Mouse (Mus musculus) retina, adult 2 months (tissue): ENCODE measurements around the gene Preb.

Source experiments
- DNase-seq: peaks from one replicate; pipeline ENCODE4 v3.0.0-alpha.2; 2012; ENCODE audit warnings: low read depth, low spot score

The Preb gene

DNA sequence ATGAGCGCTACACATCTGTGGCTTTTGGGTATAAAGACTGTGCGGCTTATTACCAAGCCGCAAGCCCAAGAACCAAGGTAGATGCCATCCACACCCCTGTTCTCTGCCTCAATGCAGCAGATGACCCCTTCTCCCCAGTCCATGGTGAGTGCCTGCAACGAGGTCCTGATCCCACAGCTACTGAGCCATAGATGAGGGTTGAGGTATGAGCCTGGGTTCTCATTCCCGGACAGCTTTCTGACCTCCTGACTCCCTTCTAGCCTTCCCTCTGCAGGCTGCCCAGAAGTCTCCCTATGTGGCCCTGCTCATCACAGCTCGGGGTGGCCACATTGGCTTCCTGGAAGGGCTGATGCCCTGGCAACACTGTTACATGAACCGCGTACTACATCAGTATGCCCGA, 5.6 kb downstream of the Preb start:
- no peak for DNase-seq

DNA sequence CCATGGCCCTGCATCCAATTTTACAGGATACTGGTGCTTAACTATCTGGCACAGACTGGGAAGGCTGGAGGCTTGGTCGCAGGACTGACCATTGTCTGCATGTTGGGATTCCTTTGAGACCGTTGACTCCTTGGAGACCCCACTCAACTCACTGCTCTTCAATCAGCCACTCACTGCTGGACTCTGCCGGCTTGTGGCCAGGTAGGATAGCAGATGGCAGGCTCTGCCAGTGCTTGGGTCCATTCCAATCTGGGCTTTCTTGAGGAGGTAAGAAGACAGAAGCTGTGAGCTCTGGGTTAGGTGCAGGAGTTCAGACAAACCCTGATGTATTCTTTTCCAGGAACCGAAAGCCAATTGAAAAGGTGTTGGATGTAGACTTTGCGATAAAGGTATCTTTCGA, 6.1 kb downstream of the Preb start:
- no peak for DNase-seq

DNA sequence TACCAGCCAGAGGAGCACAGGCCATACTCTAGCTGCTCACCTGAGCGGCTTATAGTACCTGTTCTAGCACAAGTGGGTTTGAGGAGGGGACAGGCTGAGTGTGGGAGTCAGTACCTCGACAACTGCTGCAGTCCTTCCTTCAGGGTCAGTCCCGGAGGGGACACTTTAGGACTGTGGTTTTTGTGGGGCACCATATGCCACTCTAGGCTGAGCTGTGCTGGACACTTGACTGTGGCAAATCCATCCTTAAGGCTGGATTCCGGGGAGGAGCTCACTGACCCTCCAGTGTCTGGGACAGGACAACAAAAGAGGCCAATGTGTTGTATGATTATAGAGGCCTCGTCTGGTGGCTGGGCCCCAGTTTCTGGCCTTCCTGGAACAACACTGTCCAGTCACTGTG, 7.6 kb downstream of the Preb start:
- no peak for DNase-seq

DNA sequence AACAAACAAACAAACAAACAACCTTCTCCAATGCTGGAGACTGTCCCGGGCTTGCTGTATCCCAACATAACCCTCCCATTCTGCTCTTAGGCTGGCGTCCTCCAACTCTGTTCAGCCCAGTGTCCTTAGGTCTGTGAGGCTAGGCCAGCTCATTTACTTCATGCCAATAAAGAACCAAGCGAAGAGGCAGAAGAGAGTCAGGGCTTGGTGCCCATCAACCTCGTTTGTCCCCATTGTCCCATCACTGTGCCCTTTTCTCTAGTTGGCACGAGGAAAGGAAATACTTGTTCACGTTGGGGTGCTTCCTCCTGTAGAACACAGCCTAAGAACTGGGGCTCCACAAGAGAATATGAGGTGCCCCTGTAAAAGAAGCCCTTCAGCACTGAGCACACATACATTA, 8.5 kb downstream of the Preb start:
- no peak for DNase-seq

DNA sequence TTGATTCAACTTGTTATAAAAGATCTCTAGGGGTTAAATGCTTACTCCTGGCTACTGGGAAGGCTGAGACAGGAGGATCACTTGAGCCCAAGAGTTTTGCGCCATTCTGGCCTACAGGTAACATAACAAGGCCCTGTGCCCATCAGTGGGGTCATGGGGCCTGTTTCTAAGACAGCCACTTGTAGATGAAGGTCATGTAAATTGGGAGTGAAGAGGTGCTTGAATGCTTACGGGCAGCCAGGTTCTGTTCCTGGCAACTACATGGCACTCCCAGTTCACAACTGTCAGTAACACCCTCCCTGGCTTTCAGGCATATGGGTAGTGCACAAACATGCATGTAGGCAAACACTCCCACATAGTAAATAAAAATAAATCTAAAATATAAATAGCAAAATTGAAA, 9.2 kb downstream of the Preb start:
- DNase-seq, result no peak

DNA sequence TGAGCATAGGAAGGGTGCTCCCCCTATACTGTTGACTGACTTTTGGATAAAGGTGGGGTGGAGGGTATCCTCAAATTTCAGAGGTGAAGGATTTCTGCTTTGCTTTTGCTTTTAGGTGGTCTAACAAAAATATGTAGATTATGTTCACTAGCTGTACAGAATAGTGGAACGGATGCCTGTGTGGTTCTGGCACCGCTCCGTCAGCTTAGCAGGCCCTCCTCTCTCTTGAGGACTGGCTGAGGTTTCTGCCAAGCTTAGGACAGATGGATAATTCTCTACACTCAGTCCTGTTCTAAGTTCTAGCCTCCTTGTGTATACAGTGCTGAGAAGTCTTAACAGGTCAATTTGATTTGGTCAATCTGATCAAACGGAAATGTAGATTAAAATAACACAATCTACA, 9.7 kb downstream of the Preb start:
- no peak for DNase-seq

DNA sequence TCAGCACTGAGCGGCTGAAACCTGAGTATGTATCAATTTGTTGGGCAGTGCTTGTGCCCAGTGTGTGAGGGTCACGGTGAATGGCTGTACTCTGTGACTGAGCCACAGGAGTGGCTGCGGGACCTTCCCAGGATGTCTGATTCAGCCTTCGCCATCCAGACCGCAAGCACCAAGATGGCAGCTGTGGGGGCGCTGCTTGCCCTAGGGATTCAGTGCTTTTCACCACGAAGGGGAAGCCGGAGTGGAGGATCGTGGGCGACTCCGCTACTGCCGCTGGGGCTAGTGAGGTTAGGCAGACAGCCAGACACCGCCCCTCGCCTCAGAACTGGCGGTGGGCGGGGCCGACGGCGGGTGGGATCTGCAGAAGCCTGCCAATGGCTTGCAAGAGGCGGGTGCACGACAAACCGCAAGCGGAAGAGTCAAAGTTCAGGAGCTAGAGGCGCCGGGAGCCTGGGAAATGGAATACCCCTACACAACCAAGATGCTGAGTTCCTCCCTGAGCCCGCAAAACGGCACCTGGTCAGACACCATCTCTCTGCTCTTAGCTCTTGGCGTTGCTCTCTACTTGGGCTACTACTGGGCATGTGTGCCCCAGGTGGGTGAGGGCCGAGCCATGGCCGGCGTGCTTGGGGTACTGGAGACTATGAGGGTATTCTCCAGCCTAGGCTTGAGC, 10.4 kb downstream of the Preb start:
- no peak for DNase-seq

DNA sequence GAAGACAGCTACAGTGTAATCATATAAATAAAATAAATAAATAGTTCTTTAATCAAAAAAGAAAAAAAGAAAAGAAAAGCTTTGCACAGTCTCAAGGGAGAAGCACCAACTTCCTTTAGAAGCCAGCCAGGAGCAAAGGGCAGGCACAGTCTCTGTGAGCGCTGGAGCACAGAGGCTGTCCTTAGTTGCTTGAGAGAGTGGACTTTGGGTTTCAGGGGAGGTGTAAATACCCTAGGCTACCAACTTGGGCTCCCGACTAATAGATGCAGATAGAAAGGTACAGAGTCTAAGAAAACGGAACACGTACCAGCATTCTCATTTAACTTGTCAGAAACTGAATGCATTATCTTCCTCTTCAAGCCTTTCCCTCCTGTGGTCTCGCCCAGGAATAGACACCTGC, 11.5 kb downstream of the Preb start:
- DNase-seq, result no peak

DNA sequence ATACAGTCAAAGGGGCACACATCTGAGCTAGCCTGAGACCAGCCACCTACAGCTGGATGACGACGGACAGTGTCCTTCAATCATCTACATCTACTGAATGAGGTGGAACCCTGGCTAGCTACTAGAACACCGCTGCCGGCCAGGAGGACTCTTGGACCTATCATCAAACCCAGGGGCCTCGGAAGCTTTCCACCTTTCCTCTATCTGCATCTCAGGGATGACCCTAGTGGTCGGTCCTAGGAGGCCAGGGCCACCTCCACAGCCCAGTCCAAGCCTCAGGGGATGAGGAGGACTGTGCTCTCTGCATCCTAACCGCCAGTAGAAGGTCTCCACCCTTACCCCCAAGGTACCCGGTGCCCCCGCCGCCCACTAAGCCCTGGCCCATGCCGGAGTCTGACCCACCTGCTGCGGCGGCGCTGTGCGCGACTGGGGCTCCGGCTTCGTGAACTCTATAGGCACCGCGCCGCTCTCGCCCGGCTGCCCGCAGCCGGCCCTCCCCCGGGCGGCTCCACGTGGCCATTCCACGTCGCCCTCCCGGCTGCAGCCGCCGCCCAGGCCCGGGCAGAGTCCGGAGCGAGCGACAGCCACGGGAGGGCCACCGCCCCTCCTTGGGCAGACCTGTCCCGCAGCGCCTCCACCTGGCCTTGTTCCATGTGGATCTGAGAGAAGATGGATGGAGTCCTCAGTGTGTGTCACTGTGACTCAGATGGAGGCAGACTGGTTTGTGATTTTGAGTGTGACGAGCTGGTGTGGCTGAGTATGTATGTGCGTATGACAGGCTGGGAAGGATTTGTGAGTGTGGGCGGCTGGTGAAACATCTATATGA, 15.0 kb downstream of the Preb start, which contains the start of gene Cgref1:
Gene Cgref1, minus strand, starts transcription at position 636 of the 826 bp plus-strand sequence.
- no peak for DNase-seq

DNA sequence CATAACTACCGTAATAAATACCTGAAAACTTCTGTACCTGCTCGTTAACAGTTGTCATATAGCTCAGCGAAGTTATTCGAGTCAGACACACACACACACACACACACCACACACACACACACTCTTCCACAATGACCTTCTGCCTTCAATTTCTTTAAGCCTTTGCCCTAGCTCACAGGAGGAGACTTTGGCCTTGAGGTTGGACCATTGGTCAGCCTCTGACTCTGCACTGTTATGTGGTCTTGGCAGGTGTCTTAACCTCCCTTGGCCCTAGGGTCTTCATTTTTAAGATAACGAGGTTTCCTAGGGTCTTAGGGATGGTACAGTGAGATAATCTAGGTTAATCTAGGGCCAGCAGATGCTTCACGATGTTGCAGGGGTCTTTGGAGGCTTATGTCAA, 15.8 kb downstream of the Preb start:
- no peak for DNase-seq

DNA sequence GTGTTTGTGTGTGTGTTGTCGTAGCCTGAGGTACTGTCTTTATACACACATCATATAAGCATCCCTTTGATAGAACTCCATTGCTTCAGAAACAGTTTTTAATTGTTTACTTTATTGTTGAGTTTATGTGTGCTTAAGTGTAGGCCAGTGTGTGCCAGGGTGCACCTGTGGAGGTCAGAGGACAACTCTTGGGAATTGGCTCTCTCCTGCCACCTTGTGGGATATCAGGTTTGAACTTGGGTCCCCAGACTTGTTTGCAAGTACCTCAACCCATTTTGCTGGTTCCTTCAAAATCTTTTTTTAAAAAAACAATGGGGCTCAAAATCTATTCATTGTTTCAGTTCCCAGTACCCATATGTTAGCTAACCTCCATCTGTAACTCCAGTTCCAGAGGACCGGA, 17.2 kb downstream of the Preb start:
- DNase-seq, result no peak

DNA sequence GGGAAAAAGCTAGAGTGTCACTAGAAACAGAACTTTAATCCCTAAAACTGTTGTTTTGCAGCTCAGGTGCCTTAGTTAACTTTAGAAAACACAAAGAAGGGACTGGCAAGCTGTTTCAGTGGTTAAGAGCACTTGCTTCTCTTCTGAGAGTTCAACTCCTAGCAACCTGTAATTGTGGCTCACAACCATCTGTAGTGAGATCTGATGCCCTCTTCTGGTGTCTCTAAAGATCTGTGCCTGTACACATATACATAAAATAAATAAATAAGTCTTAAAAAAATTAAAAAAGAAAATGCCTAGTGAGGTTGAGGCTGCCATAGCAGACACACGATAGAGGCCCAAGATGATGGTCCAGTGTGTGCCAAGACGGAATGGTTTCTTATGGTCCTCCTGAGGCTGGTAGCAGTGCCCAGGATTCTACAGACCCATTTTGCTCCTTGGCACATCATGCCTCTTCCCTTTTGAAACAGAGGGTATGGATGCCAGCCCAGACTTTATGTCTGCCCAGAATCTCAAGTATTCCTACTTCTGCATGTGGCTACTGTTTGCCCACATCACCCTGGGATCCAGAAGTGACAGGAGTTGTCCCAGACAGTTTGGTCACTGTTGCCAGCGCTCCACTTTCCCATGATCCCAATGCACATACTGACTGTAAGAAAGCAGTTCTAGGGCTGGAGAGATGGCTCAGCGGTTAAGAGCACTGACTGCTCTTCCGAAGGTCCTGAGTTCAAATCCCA, 25.3 kb downstream of the Preb start:
- DNase-seq, result no peak

DNA sequence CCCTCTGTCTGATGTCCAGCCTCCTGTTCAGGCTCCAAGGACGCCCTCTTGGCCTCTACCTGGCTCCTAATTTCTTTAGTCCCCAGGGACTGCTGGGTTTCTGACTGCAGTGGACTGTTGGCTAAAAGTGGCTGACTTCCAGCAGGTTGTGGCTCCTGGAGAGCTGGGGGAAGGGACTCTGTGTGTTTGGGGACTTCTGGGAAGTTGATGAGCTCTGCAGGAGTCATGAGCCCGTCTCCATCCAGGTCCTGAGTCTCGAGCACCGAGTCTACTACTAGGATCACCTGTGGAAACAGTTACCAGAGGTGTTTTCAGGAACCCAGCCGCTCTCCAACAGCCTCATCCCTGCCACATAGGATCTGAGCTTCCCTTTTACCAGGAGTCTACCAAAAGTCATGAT, 26.5 kb downstream of the Preb start:
- no peak for DNase-seq

DNA sequence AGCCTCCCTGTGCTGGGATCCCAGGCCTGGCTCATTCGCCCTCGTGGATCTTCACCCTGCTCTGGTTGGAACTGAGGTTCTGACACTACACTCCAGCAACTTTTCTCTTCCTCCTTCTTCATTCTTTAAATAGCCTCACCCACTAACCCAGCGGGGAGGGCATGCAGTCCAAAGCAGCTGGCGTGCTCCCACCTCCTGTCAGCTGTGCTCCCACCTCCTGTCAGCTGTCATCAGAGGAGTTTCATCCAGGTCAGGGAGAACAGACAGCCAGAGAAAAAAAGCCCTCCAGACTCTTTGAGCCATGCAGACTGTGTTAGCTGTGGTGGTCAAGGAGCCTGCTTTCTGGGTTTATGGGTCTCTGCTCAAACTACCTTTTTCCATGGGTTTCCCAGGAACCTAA, 28.8 kb downstream of the Preb start:
- no peak for DNase-seq

DNA sequence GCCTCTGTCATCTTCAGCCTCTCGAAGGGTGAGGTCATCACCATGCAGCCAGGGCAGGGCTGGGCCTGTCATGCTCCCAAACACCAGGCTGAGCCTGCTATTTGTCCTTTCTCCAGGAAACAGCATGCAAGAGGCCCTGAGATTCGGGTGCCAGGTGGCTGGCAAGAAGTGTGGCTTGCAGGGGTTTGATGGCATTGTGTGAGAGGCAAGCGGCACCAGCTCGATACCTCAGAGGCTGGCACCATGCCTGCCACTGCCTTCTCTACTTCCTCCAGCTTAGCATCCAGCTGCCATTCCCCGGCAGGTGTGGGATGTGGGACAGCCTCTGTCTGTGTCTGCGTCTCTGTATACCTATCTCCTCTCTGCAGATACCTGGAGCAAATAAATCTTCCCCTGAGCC, 29.3 kb downstream of the Preb start:
- DNase-seq, result no peak

DNA sequence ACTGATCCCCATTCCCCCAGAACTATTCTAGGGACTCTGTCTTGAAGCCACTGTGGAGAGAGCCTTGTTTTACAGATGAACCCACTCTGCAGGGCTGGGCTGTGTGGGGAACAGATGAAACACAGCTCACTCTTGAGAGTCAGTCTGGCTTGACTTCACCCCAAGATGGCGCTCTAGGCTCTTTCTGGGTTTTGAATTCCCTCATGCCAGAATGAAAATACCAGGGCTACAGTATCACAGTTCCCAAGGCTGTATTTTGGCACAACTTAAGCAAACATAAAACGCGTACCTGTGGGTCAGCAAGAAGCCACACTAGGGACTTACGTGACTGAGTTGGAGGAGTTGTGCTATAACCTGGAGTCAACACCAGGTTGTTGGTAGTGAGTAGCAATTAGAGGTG, 30.0 kb downstream of the Preb start:
- DNase-seq, result no peak

DNA sequence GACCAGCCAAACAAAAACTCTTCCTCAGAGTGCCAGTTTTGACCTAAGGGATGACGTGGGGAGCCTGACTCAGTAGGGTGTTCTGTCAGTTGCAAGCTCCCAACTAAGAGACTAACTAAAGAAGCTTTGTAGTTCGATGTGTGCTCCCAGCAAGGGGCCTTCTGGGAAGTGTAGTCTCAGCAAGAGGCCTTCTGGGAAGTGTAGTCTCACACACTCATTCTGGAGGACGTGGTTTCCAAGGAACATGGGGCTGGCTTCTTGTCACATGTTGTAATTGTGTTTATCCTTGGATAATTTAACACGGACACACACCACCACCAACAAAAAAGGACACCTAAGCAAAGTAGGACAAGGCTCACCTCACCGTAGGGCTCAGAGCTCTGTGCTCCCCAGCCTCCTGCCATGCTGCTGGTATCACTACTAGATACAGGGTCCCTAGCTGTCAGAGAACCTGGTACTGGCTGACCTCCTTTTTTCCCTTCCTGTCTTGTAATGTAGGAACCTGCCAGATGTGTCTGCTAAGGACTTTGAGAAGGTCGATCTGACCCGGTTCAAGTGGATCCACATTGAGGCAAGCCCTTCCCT, 32.1 kb downstream of the Preb start:
- DNase-seq, result no peak

DNA sequence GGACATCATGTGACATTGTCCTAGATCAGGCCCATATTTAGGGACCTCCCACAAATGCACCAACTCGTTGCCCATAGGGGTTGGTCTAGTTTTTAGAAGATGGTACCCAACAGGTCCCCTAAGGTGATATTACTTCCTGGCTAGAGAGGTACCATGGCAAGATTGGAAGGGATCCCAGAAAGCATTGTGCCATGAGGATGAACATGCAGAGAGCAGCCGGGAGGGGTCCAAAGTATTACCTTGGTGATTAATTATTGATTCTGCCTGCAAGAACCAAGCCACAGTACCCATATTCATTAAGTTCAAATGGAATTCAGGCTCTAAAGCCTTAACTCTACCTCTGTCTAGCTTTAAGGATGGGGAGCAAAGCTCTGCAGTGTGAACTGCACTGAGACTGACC, 34.1 kb downstream of the Preb start:
- no peak for DNase-seq

DNA sequence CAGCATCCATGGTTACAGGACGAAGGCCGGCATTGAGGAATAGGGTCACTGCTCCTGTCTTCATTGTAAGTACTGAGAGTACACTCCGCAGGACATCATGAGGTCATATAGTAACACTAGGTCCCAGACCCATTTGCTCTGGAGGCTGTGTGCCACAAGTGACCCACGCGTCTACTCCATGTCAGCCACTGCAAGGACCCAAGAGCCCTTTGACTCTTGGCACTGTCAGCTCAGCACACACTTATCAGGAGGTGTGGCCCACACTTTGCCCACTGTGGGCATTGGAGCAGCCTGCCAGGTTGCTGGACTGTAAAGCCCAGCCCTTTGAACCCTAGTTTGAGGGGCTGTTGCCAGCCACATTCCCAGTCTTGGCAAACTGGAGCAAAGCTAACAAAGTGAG, 34.9 kb downstream of the Preb start:
- no peak for DNase-seq

DNA sequence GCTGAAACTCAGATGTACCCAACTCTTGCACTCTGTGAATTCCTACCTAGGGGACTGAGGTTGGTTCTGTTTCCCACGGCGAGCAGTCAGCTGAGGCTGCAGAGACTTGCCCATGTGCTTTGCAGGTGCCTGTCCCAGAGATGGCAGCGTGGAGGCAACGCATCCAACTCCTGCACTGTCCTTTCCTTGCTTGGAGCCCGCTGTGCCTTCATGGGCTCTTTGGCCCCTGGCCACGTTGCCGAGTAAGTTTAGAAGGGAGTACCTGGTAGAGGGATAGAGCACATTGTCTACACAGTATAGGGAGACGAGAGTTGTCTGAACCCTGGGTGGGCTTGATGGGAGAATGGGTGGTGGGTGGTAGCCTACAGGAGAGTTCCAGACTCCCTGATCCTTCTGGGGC, 35.5 kb downstream of the Preb start:
- no peak for DNase-seq

DNA sequence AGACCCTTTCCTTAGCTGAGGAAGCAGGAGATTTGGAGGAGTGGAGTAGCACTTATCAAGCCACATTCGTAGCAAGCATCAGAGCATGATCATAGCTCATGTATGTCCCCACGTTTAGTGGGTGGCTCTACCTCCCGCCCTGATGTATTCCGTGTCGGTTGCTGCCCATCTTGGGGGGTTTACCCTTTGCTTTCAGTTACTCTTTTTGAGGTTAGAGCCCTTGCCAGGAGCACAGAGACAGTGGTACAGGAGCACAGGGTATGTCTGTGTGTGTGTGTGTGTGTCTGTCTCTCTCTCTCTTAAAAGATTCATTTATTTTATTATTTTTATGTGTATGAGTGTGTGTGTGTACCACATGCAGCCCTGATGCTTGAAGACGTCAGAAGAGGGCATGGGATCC, 37.0 kb downstream of the Preb start:
- DNase-seq, result no peak

DNA sequence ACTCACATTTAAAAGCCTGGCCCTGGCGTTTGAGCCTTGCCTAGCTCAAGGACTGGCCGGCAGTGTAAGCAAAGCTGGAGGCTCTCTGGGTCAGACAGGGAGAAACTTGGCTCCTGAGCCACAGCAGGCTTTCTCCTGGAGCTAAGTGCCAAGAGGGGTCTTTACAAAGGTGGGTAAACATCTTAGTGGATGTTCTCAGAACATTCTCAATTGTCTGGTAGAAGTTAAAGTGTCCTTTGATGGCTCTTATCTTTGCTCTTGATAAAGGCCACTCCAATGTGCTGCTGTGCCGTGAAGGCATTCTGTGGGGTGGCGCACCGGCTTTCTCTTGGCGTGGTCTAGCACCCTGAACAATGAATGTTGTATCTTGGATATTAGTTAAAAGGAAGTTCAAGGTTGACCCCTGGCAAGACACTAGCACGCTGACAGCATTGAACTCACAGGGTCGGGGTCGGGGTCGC, 37.5 kb downstream of the Preb start:
- no peak for DNase-seq
